21 mouse cellular contexts compared by ENCODE assay signal in genomic region chr4:132027806-132028205, GRCm38 (mm10). TPM values are rescaled to one million over a fixed set of nuclear protein-coding genes. Genes with fewer than 3 reads are reported as not detected.
DNase-seq lines count a peak whose midpoint lies in the region; ATAC-seq and TF ChIP-seq lines count a peak whose summit lies in the region.
"Had no signal": no experiment of that assay in that cellular context is flagged by ENCODE, and none has a peak within 500 bp of the region (broad histone marks: within the 10 kb centered on the region; RNA-seq: fewer than 3 reads in every experiment).

No protein-coding gene starts in this region.

- no peaks in the 10 kb centered on the region for H3K9me3 ChIP-seq in heart, embryonic 11.5 days (replicated peaks; ENCODE audit: control insufficient read depth, low read length)
- 0 out of 2 replicates have a peak, but pooled peaks cover 4% of the 10 kb centered on the region for H3K9me3 ChIP-seq in liver, embryonic 11.5 days (ENCODE audit: control insufficient read depth, low read length)
- H3K9me3 ChIP-seq in liver, embryonic 16.5 days (replicated peaks; ENCODE audit: control insufficient read depth, low read length) = no peaks in the 10 kb centered on the region
- H3K9me3 ChIP-seq: embryonic facial prominence, embryonic 15.5 days; hindbrain, embryonic 13.5 days had no signal

- H3K9ac ChIP-seq in heart, adult 2 months (ENCODE audit: low read depth, low read length) = no peak overlapping the region
- no peak overlapping the region for H3K9ac ChIP-seq in heart, embryonic 11.5 days (ENCODE audit: low read depth, low read length)
- H3K9ac ChIP-seq in liver, embryonic 11.5 days (ENCODE audit: low read depth, low read length) = no peak overlapping the region
- H3K9ac ChIP-seq in liver, embryonic 16.5 days (ENCODE audit: low read depth, low read length) = peak overlapping the region; percentile 51; the same call in 1 of the 2 replicates
- H3K9ac ChIP-seq: embryonic facial prominence, embryonic 15.5 days; hindbrain, embryonic 13.5 days had no signal

- intact Hi-C loops in heart, adult 2 months (cut with DNase I) = loop anchor here (1.0 kb wide), 1 partner anchor 11 kb away; no protein-coding TSS in a partner anchor

- TF ChIP-seq CTCF in heart, adult 2 months (IDR thresholded peaks at IDR 0.05) = no peak

- no peak for DNase-seq in heart, adult 2 months
- DNase-seq in liver, embryonic 11.5 days (ENCODE audit: low spot score) = no peak
- DNase-seq in liver = no peak
- DNase-seq in MN1 (ENCODE audit: low spot score) = no peak
- no peak for DNase-seq in frontal cortex, postnatal 36 days (ENCODE audit: low spot score in 2 of 2)
- DNase-seq: adrenal gland, postnatal 14 days; cerebellum, postnatal 10 days; embryo, embryonic 11 days; gastrocnemius, postnatal 14 days; heart, postnatal 10 days had no signal

- H3K27ac ChIP-seq in heart, adult 2 months = peak overlapping the region; percentile 78
- H3K27ac ChIP-seq in heart, embryonic 11.5 days (ENCODE audit: low read depth, low read length) = no peak overlapping the region
- H3K27ac ChIP-seq in liver, embryonic 11.5 days (ENCODE audit: low read depth, low read length) = 0 out of 2 replicates have a peak overlapping the region, but pooled peaks have one; percentile 64
- H3K27ac ChIP-seq in liver, embryonic 16.5 days (ENCODE audit: low read length) = peak overlapping the region; percentile 78
- H3K27ac ChIP-seq: embryonic facial prominence, embryonic 15.5 days; forebrain, embryonic 10.5 days; hindbrain, embryonic 13.5 days; hindbrain, postnatal 0 days had no signal

- no peak overlapping the region for H3K4me3 ChIP-seq in heart, adult 2 months
- no peak overlapping the region for H3K4me3 ChIP-seq in heart, embryonic 11.5 days (ENCODE audit: low read depth, low read length)
- no peak overlapping the region for H3K4me3 ChIP-seq in liver, embryonic 11.5 days (ENCODE audit: low read depth, low read length)
- no peak overlapping the region for H3K4me3 ChIP-seq in liver, embryonic 16.5 days (ENCODE audit: low read depth, low read length)
- H3K4me3 ChIP-seq: embryonic facial prominence, embryonic 15.5 days; forebrain, embryonic 10.5 days; hindbrain, embryonic 13.5 days had no signal

- H3K4me2 ChIP-seq in heart, embryonic 11.5 days = no peak overlapping the region
- H3K4me2 ChIP-seq in liver, embryonic 11.5 days = no peak overlapping the region
- H3K4me2 ChIP-seq in liver, embryonic 16.5 days (ENCODE audit: low read depth, low read length) = peak overlapping the region; percentile 36; the same call in 1 of the 2 replicates
- H3K4me2 ChIP-seq: embryonic facial prominence, embryonic 15.5 days; hindbrain, embryonic 13.5 days had no signal

- 67% methylated on average over 1 of the region's 1 CpGs for WGBS in heart, adult 2 months
- 90% methylated on average over 1 of the region's 1 CpGs for WGBS in heart, embryonic 11.5 days (ENCODE audit: insufficient replicate concordance)
- 96% methylated on average over 1 of the region's 1 CpGs for WGBS in liver, embryonic 11.5 days
- WGBS in liver, embryonic 16.5 days (ENCODE audit: insufficient replicate concordance) = 94% methylated on average over 1 of the region's 1 CpGs

- TF ChIP-seq EP300 in heart, adult 2 months (IDR thresholded peaks at IDR 0.05; ENCODE audit: insufficient read depth, low read depth, low read length) = no peak

- no peak for ATAC-seq in heart, embryonic 11.5 days (replicated peaks; ENCODE audit: insufficient number of reproducible peaks, low FRiP score, low TSS enrichment)
- ATAC-seq in liver, embryonic 11.5 days (replicated peaks; ENCODE audit: low FRiP score) = no peak
- ATAC-seq in liver, embryonic 16.5 days (ENCODE audit: low read depth) = no peak
- ATAC-seq: activated CD4-positive, CD25-positive, alpha-beta regulatory T cell, adult 4 months; forebrain, embryonic 14.5 days; hindbrain, postnatal 0 days; Patski had no signal

- H3K4me1 ChIP-seq in heart, adult 2 months (ENCODE audit: control insufficient read depth, insufficient read depth, low read length) = peaks cover 16% of the 10 kb centered on the region
- peaks cover 13% of the 10 kb centered on the region for H3K4me1 ChIP-seq in heart, embryonic 11.5 days (ENCODE audit: control insufficient read depth, insufficient read depth, low read length)
- H3K4me1 ChIP-seq in liver, embryonic 11.5 days (replicated peaks; ENCODE audit: control insufficient read depth, insufficient read depth, low read length) = peaks cover 43% of the 10 kb centered on the region
- H3K4me1 ChIP-seq in liver, embryonic 16.5 days (ENCODE audit: control insufficient read depth, low read depth, low read length) = peaks cover 64% of the 10 kb centered on the region
- H3K4me1 ChIP-seq: embryonic facial prominence, embryonic 15.5 days had no signal

- H3K36me3 ChIP-seq in heart, adult 2 months (ENCODE audit: control insufficient read depth, insufficient read depth, low read length) = peaks cover 28% of the 10 kb centered on the region
- H3K36me3 ChIP-seq in heart, embryonic 11.5 days (ENCODE audit: control insufficient read depth, insufficient read depth, low read length) = no peaks in the 10 kb centered on the region
- H3K36me3 ChIP-seq in liver, embryonic 11.5 days (ENCODE audit: control insufficient read depth, insufficient read depth, low read length) = no peaks in the 10 kb centered on the region; the same call in 1 of the 2 replicates
- H3K36me3 ChIP-seq in liver, embryonic 16.5 days (ENCODE audit: control insufficient read depth, insufficient read depth) = peaks cover 9% of the 10 kb centered on the region
- H3K36me3 ChIP-seq: embryonic facial prominence, embryonic 15.5 days; hindbrain, embryonic 13.5 days had no signal

- H3K79me2 ChIP-seq in heart, adult 2 months (replicated peaks; ENCODE audit: control insufficient read depth, insufficient read depth, low read length) = no peaks in the 10 kb centered on the region; the same call in 1 of the 2 replicates

- TF ChIP-seq POLR2A in heart, adult 2 months (IDR thresholded peaks at IDR 0.05; ENCODE audit: insufficient read depth, low read depth, low read length) = no peak

- H3K27me3 ChIP-seq in heart, adult 2 months (ENCODE audit: control insufficient read depth, insufficient read depth, low read length) = no peaks in the 10 kb centered on the region
- no peaks in the 10 kb centered on the region for H3K27me3 ChIP-seq in heart, embryonic 11.5 days (ENCODE audit: control insufficient read depth, insufficient read depth, low read length)
- no peaks in the 10 kb centered on the region for H3K27me3 ChIP-seq in liver, embryonic 11.5 days (replicated peaks; ENCODE audit: control insufficient read depth, insufficient read depth, low read length)
- H3K27me3 ChIP-seq in liver, embryonic 16.5 days (ENCODE audit: control insufficient read depth, insufficient read depth, low read depth, low read length) = no peaks in the 10 kb centered on the region
- H3K27me3 ChIP-seq: embryonic facial prominence, embryonic 15.5 days; hindbrain, embryonic 13.5 days; Patski had no signal

RNA-seq across cellular contexts. Expression of gene Gm10300, which starts 46.7 kb away (rescaled TPM):
- under 1 TPM; 0.11 to 0.13 TPM for total RNA-seq in heart, adult 2 months (2021)
- polyA plus RNA-seq in heart, adult 2 months (2012; rRNA removed) = 0.08 and 0.12 TPM in 2 replicates
- 0.10 and 0.20 TPM in 2 replicates for polyA plus RNA-seq in heart, embryonic 11.5 days (2014; fragmentation: Nextera tagmentation; extraction: Ambion mirVana)
- 0.10 and 0.11 TPM in 2 replicates for polyA plus RNA-seq in liver, embryonic 11.5 days (2014; fragmentation: Nextera tagmentation; extraction: Ambion mirVana)
- 0.33 and 0.46 TPM in 2 replicates for polyA plus RNA-seq in liver, embryonic 16.5 days (2015; fragmentation: Nextera tagmentation; extraction: Ambion mirVana)
- total RNA-seq: hindbrain, postnatal 0 days had no signal
- polyA plus RNA-seq: activated CD4-positive, CD25-positive, alpha-beta regulatory T cell, adult 4 months; C2C12; embryonic facial prominence, embryonic 11.5 days; forebrain, embryonic 10.5 days; forebrain, embryonic 14.5 days; hindbrain, embryonic 13.5 days; hindbrain, postnatal 0 days had no signal

RNA-seq across cellular contexts. Expression of gene Epb41, which starts 47.3 kb away (rescaled TPM):
- 100 to 1,000 TPM; 128 to 256 TPM for total RNA-seq in heart, adult 2 months (2021)
- 58.7 and 62.5 TPM in 2 replicates for polyA plus RNA-seq in heart, adult 2 months (2012; rRNA removed)
- 67.5 and 73.2 TPM in 2 replicates for polyA plus RNA-seq in heart, embryonic 11.5 days (2014; fragmentation: Nextera tagmentation; extraction: Ambion mirVana)
- polyA plus RNA-seq in liver, embryonic 11.5 days (2014; fragmentation: Nextera tagmentation; extraction: Ambion mirVana) = 108 and 116 TPM in 2 replicates
- polyA plus RNA-seq in liver, embryonic 16.5 days (2015; fragmentation: Nextera tagmentation; extraction: Ambion mirVana) = 196 and 232 TPM in 2 replicates
